Comparison of ENCODE assay signal across 15 mouse cellular contexts in the genomic region with DNA sequence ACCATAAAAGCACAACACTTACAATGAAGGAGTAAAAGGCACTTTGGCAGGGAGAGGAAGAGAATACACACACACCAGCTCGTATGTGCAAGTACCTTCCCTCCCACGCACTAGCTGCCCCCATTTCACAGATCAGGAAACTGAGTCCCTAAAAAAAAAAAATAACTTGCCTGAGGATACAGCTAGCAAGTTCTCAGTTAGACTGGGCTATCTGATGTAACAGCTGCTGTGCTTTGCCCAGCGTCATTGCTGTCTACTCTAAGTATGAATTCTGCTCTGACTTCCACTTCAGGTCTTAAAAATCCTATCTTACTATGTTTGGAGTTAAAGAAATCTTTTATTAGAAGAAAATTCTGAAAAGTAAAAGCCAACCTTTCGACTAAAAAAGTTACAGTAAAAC. TPM values are rescaled to one million over a fixed set of nuclear protein-coding genes. Genes with fewer than 3 reads are reported as not detected.
A peak's percentile ranks its signal among the peaks of the same experiment; 100 is the strongest.
DNase-seq lines count a peak whose midpoint lies in the region; ATAC-seq and TF ChIP-seq lines count a peak whose summit lies in the region.
"Had no signal": no experiment of that assay in that cellular context is flagged by ENCODE, and none has a peak within 500 bp of the region (broad histone marks: within the 10 kb centered on the region; RNA-seq: fewer than 3 reads in every experiment).

No protein-coding gene starts in this region.

- 75% methylated on average over 4 of the region's 4 CpGs for WGBS in heart, postnatal 0 days
- 86% methylated on average over 4 of the region's 4 CpGs for WGBS in midbrain, embryonic 11.5 days
- WGBS in midbrain, embryonic 13.5 days, result 88% methylated on average over 4 of the region's 4 CpGs
- 72% methylated on average over 4 of the region's 4 CpGs for WGBS in limb, embryonic 14.5 days
- WGBS in stomach, embryonic 15.5 days, result 66% methylated on average over 4 of the region's 4 CpGs

- H3K9ac ChIP-seq in heart, postnatal 0 days (replicated peaks; ENCODE audit: low read depth, low read length), result no peak overlapping the region
- H3K9ac ChIP-seq in midbrain, embryonic 11.5 days (ENCODE audit: low read length), result no peak overlapping the region
- no peak overlapping the region for H3K9ac ChIP-seq in midbrain, embryonic 13.5 days (replicated peaks)
- no peak overlapping the region for H3K9ac ChIP-seq in limb, embryonic 14.5 days (ENCODE audit: low read depth, low read length, severe bottlenecking)
- H3K9ac ChIP-seq in stomach, embryonic 15.5 days, result no peak overlapping the region
- H3K9ac ChIP-seq: forebrain, embryonic 12.5 days; hindbrain, embryonic 13.5 days had no signal

- no peak overlapping the region for H3K27ac ChIP-seq in heart, postnatal 0 days (ENCODE audit: low read depth)
- no peak overlapping the region for H3K27ac ChIP-seq in midbrain, embryonic 11.5 days (ENCODE audit: low read depth, low read length)
- no peak overlapping the region for H3K27ac ChIP-seq in midbrain, embryonic 13.5 days
- no peak overlapping the region for H3K27ac ChIP-seq in limb, embryonic 14.5 days (replicated peaks; ENCODE audit: low read depth, low read length)
- H3K27ac ChIP-seq in stomach, embryonic 15.5 days, result no peak overlapping the region
- H3K27ac ChIP-seq: forebrain, embryonic 12.5 days; hindbrain, embryonic 13.5 days had no signal

- TF ChIP-seq POLR2A in limb, embryonic 14.5 days (IDR thresholded peaks at IDR 0.05; ENCODE audit: borderline replicate concordance, extremely low read depth, insufficient read depth, insufficient read length), result no peak

- TF ChIP-seq CTCF in heart, postnatal 0 days (IDR thresholded peaks at IDR 0.05; ENCODE audit: low read depth), result no peak

- H3K4me3 ChIP-seq in heart, postnatal 0 days (ENCODE audit: low read depth, low read length), result no peak overlapping the region
- H3K4me3 ChIP-seq in midbrain, embryonic 11.5 days (ENCODE audit: low read depth, low read length), result no peak overlapping the region
- no peak overlapping the region for H3K4me3 ChIP-seq in midbrain, embryonic 13.5 days (replicated peaks)
- H3K4me3 ChIP-seq in limb, embryonic 14.5 days (replicated peaks; ENCODE audit: low read length), result peak overlapping the region; percentile 98; the same call in 1 of the 2 replicates
- no peak overlapping the region for H3K4me3 ChIP-seq in stomach, embryonic 15.5 days (replicated peaks)
- H3K4me3 ChIP-seq: forebrain, embryonic 12.5 days; hindbrain, embryonic 13.5 days had no signal

- no peak for DNase-seq in heart, postnatal 0 days (ENCODE audit: low spot score)
- DNase-seq in heart, postnatal 4 days, result no peak
- peak; percentile 70 for DNase-seq in midbrain, embryonic 11.5 days (ENCODE audit: low spot score, missing footprints)
- DNase-seq in limb, embryonic 14.5 days (ENCODE audit: low spot score), result no peak
- no peak for DNase-seq in urinary bladder, postnatal 36 days (ENCODE audit: low spot score in 2 of 2)
- no peak for DNase-seq in left cerebral cortex, postnatal 14 days (ENCODE audit: low spot score in 2 of 2)
- DNase-seq: cerebellum, adult 2 months; embryo, embryonic 11 days; kidney, postnatal 36 days; midbrain, embryonic 14.5 days; thymus, postnatal 36 days had no signal

- no peak for TF ChIP-seq EP300 in heart, postnatal 0 days (IDR thresholded peaks at IDR 0.05; ENCODE audit: low read depth)

- intact Hi-C loops in left cerebral cortex, postnatal 14 days (cut with DNase I), result loop anchor here (10.0 kb wide), 1 partner anchor 259 kb away; no protein-coding TSS in a partner anchor

- no peaks in the 10 kb centered on the region for H3K9me3 ChIP-seq in heart, postnatal 0 days (replicated peaks; ENCODE audit: control insufficient read depth, low read length)
- no peaks in the 10 kb centered on the region for H3K9me3 ChIP-seq in midbrain, embryonic 11.5 days (ENCODE audit: control insufficient read depth, low read length)
- H3K9me3 ChIP-seq in midbrain, embryonic 13.5 days, result no peaks in the 10 kb centered on the region
- no peaks in the 10 kb centered on the region for H3K9me3 ChIP-seq in limb, embryonic 14.5 days (ENCODE audit: control insufficient read depth, low read length)
- no peaks in the 10 kb centered on the region for H3K9me3 ChIP-seq in stomach, embryonic 15.5 days
- H3K9me3 ChIP-seq: forebrain, embryonic 12.5 days; hindbrain, embryonic 13.5 days had no signal

- H3K4me1 ChIP-seq in heart, postnatal 0 days (ENCODE audit: control insufficient read depth, insufficient read depth), result peaks cover 7% of the 10 kb centered on the region; the same call in 1 of the 2 replicates
- peaks cover 5% of the 10 kb centered on the region for H3K4me1 ChIP-seq in midbrain, embryonic 11.5 days (ENCODE audit: control insufficient read depth, insufficient read depth, low read length)
- peaks cover 16% of the 10 kb centered on the region for H3K4me1 ChIP-seq in midbrain, embryonic 13.5 days (replicated peaks)
- H3K4me1 ChIP-seq in limb, embryonic 14.5 days (ENCODE audit: control insufficient read depth, insufficient read depth, low read length), result peaks cover 15% of the 10 kb centered on the region
- peaks cover 13% of the 10 kb centered on the region; the same call in 1 of the 2 replicates for H3K4me1 ChIP-seq in stomach, embryonic 15.5 days

- no peaks in the 10 kb centered on the region for H3K27me3 ChIP-seq in heart, postnatal 0 days (ENCODE audit: control insufficient read depth, insufficient read depth, low read length)
- no peaks in the 10 kb centered on the region for H3K27me3 ChIP-seq in midbrain, embryonic 11.5 days (ENCODE audit: control insufficient read depth, insufficient read depth, low read length)
- H3K27me3 ChIP-seq in midbrain, embryonic 13.5 days, result no peaks in the 10 kb centered on the region
- H3K27me3 ChIP-seq in limb, embryonic 14.5 days (ENCODE audit: control insufficient read depth, insufficient read depth, low read length), result no peaks in the 10 kb centered on the region
- H3K27me3 ChIP-seq in stomach, embryonic 15.5 days (replicated peaks), result no peaks in the 10 kb centered on the region
- H3K27me3 ChIP-seq: forebrain, embryonic 12.5 days had no signal

- H3K36me3 ChIP-seq in heart, postnatal 0 days (replicated peaks; ENCODE audit: control insufficient read depth, insufficient read depth, low read length), result no peaks in the 10 kb centered on the region
- H3K36me3 ChIP-seq in midbrain, embryonic 11.5 days (ENCODE audit: control insufficient read depth, insufficient read depth, low read length), result no peaks in the 10 kb centered on the region
- H3K36me3 ChIP-seq in midbrain, embryonic 13.5 days, result no peaks in the 10 kb centered on the region
- no peaks in the 10 kb centered on the region for H3K36me3 ChIP-seq in limb, embryonic 14.5 days (ENCODE audit: control insufficient read depth, insufficient read depth, low read length)
- H3K36me3 ChIP-seq in stomach, embryonic 15.5 days, result no peaks in the 10 kb centered on the region
- H3K36me3 ChIP-seq: forebrain, embryonic 12.5 days; hindbrain, embryonic 13.5 days had no signal

- no peak for ATAC-seq in heart, postnatal 0 days (ENCODE audit: insufficient read depth, low read depth)
- no peak for ATAC-seq in midbrain, embryonic 11.5 days (ENCODE audit: low FRiP score)
- no peak for ATAC-seq in midbrain, embryonic 13.5 days
- ATAC-seq in limb, embryonic 14.5 days (ENCODE audit: low FRiP score, low read depth), result no peak
- no peak for ATAC-seq in stomach, embryonic 15.5 days (ENCODE audit: insufficient read depth, low FRiP score, low read depth)

- peak overlapping the region; percentile 98; the same call in 1 of the 2 replicates for H3K4me2 ChIP-seq in heart, postnatal 0 days (ENCODE audit: low read depth, low read length)
- H3K4me2 ChIP-seq in midbrain, embryonic 11.5 days, result no peak overlapping the region
- no peak overlapping the region for H3K4me2 ChIP-seq in midbrain, embryonic 13.5 days (replicated peaks)
- H3K4me2 ChIP-seq in limb, embryonic 14.5 days (replicated peaks; ENCODE audit: low read depth, low read length, severe bottlenecking), result no peak overlapping the region
- peak overlapping the region; percentile 86 for H3K4me2 ChIP-seq in stomach, embryonic 15.5 days

RNA-seq across cellular contexts. Expression of a gene that starts 2.0 kb away (rescaled TPM):
- 5.0 and 8.1 TPM in 2 replicates for total RNA-seq in heart, postnatal 0 days (2014; rRNA removed; ENCODE audit: low replicate concordance)
- polyA plus RNA-seq in heart, postnatal 0 days (2015; fragmentation: Nextera tagmentation; extraction: Ambion mirVana), result 2.0 and 2.6 TPM in 2 replicates
- 1 to 10 TPM; 8.7 to 9.8 TPM for total RNA-seq in heart, postnatal 4 days (2021)
- 4.6 and 5.5 TPM in 2 replicates for polyA plus RNA-seq in midbrain, embryonic 11.5 days (2014; fragmentation: Nextera tagmentation; extraction: Ambion mirVana)
- polyA plus RNA-seq in midbrain, embryonic 13.5 days (2015; fragmentation: Nextera tagmentation; extraction: Ambion mirVana), result 6.5 and 6.7 TPM in 2 replicates
- polyA plus RNA-seq in limb, embryonic 14.5 days (2012; rRNA removed), result 12.5 and 15.1 TPM in 2 replicates
- polyA plus RNA-seq in limb, embryonic 14.5 days (2014; fragmentation: Nextera tagmentation; extraction: Ambion mirVana), result 6.4 and 7.8 TPM in 2 replicates
- polyA plus RNA-seq in stomach, embryonic 15.5 days (2015; fragmentation: Nextera tagmentation; extraction: Ambion mirVana), result 7.5 and 9.4 TPM in 2 replicates
- 1 to 10 TPM; 6.7 to 8.7 TPM for total RNA-seq in left cerebral cortex, postnatal 14 days (2021)

Comparison
In these comparisons a context has a peak if more than half of its experiments do, and no peak if none do; other contexts are left out.
1. H3K4me2 ChIP-seq: peak in heart, postnatal 0 days (single experiment) and stomach, embryonic 15.5 days (single experiment); none in midbrain, embryonic 11.5 days (single experiment), midbrain, embryonic 13.5 days (single experiment) and limb, embryonic 14.5 days (single experiment).